Mouse (Mus musculus): ENCODE results near the gene Prpf38b.

- TF ChIP-seq CTCF (IDR thresholded peaks at IDR 0.05; ENCODE audit: borderline replicate concordance, insufficient read depth, low read length) (no peak), POLR2A (IDR thresholded peaks at IDR 0.05; ENCODE audit: low read depth, low read length) (no peak)
Measured at GRCm38 (mm10) chr3:108884706-108885289, 26.7 kb downstream of the Prpf38b start.
